Mouse (Mus musculus): ENCODE measurements around the gene Prom2. TPM values are rescaled to one million over a fixed set of nuclear protein-coding genes. Genes with fewer than 3 reads are reported as not detected.

Gene Prom2
- total and polyA plus RNA-seq, 3 experiments: not detected

DNA sequence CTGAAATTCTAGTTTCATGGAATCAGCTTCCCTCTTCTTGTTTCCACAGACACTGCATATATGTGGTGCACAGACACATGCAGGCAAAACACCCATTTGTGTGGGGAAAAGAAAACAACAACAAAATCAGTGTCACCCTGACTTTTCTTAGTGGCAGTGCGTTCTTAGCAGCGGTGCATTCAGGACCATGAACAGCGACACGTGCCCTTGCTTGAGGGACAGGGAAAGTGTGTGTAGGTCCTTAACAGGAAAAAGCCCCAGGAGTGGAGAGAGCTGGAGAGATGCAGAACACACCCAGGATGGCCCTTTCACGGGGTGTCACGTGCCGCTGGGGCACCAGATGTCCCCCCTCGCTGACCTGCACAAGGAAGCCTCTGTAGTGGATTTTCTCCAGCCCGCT, 8.9 kb downstream of the Prom2 start:
- no peaks in the 10 kb centered on the region for H3K9me3 ChIP-seq (replicated peaks; ENCODE audit: insufficient read depth, low read length)
- TF ChIP-seq UBTF (IDR thresholded peaks at IDR 0.05; ENCODE audit: borderline replicate concordance, insufficient read depth, low read depth, low read length) (no peak), KAT2A (conservative IDR thresholded peaks at IDR 0.05; ENCODE audit: low read depth, low read length) (no peak), MAFK (IDR thresholded peaks at IDR 0.05; ENCODE audit: borderline replicate concordance, low read depth, low read length) (no peak), MXI1 (IDR thresholded peaks at IDR 0.05; ENCODE audit: low read depth, low read length) (no peak)
- H3K36me3 ChIP-seq (ENCODE audit: control insufficient read depth in 1 of 2, insufficient read depth in 2 of 2, low read length in 2 of 2): no peaks in the 10 kb centered on the region
- peak; percentile 57 for DNase-seq (ENCODE audit: low read depth, low spot score)
- H3K9ac ChIP-seq (ENCODE audit: control insufficient read depth, low read depth, low read length, poor library complexity, severe bottlenecking): no peak overlapping the region
- no peaks in the 10 kb centered on the region for H3K79me2 ChIP-seq (ENCODE audit: control insufficient read depth, insufficient read depth, low read length, poor library complexity)
- no peak overlapping the region for H3K4me3 ChIP-seq (ENCODE audit: control insufficient read depth in 1 of 2, insufficient read depth in 1 of 2, low read depth in 2 of 2, low read length in 2 of 2)
- H3K27me3 ChIP-seq (ENCODE audit: control insufficient read depth in 1 of 2, insufficient read depth in 2 of 2, low read length in 2 of 2): no peaks in the 10 kb centered on the region
- H3K4me1 ChIP-seq (ENCODE audit: control insufficient read depth in 1 of 2, insufficient read depth in 2 of 2, low read length in 2 of 2): no peaks in the 10 kb centered on the region
- no peak overlapping the region for H3K27ac ChIP-seq (ENCODE audit: control insufficient read depth, low read depth, low read length)

DNA sequence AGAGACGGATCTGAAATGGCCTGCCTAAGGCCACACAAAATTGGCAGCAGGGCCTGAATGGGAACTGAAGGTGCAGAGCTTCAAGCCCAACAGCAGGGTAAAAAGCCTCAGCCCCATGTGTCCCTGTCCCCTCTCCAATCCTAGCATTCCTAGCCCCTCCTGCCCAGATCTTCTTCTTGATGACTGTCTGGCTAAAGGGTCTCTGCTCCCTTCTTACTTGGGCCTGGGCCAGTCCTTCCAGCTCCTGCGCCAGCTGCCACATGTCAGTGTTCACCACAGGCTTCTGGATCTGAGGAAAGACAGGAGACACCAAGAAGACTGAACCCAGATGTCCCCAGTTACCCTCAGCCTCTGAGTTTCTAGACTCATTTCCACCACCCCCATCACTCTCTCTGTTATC, 9.7 kb downstream of the Prom2 start:
- DNase-seq (ENCODE audit: low read depth, low spot score): no peak
- Histone ChIP-seq H3K36me3 (ENCODE audit: control insufficient read depth in 1 of 2, insufficient read depth in 2 of 2, low read length in 2 of 2) (no peaks in the 10 kb centered on the region), H3K4me3 (ENCODE audit: control insufficient read depth in 1 of 2, insufficient read depth in 1 of 2, low read depth in 2 of 2, low read length in 2 of 2) (no peak overlapping the region), H3K9ac (ENCODE audit: control insufficient read depth, low read depth, low read length, poor library complexity, severe bottlenecking) (no peak overlapping the region), H3K4me1 (ENCODE audit: control insufficient read depth in 1 of 2, insufficient read depth in 2 of 2, low read length in 2 of 2) (no peaks in the 10 kb centered on the region), H3K79me2 (ENCODE audit: control insufficient read depth, insufficient read depth, low read length, poor library complexity) (no peaks in the 10 kb centered on the region), H3K27ac (ENCODE audit: control insufficient read depth, low read depth, low read length) (no peak overlapping the region), H3K9me3 (replicated peaks; ENCODE audit: insufficient read depth, low read length) (no peaks in the 10 kb centered on the region), H3K27me3 (ENCODE audit: control insufficient read depth in 1 of 2, insufficient read depth in 2 of 2, low read length in 2 of 2) (no peaks in the 10 kb centered on the region)
- no peak for TF ChIP-seq E2F4 (IDR thresholded peaks at IDR 0.05; ENCODE audit: borderline replicate concordance, low read depth, low read length)
- TF ChIP-seq EP300 (IDR thresholded peaks at IDR 0.05; ENCODE audit: low read depth in 1 of 2, low read length in 2 of 2): no peak
- TF ChIP-seq ZMIZ1 (IDR thresholded peaks at IDR 0.05; ENCODE audit: low read depth, low read length): no peak
- TF ChIP-seq TAL1 (IDR thresholded peaks at IDR 0.05; ENCODE audit: low read length): no peak
- TF ChIP-seq POLR2A (IDR thresholded peaks at IDR 0.05; ENCODE audit: control insufficient read depth in 1 of 2, insufficient read depth in 1 of 2, low read depth in 1 of 2, low read length in 2 of 2, poor library complexity in 1 of 2): no peak
- TF ChIP-seq TBP (IDR thresholded peaks at IDR 0.05; ENCODE audit: low read depth, low read length): no peak
- TF ChIP-seq MXI1 (IDR thresholded peaks at IDR 0.05; ENCODE audit: low read depth, low read length): no peak
- no peak for TF ChIP-seq HCFC1 (IDR thresholded peaks at IDR 0.05; ENCODE audit: low read depth, low read length)
- no peak for TF ChIP-seq GATA1 (IDR thresholded peaks at IDR 0.05; ENCODE audit: low read depth, low read length)
- no peak for TF ChIP-seq SIN3A (IDR thresholded peaks at IDR 0.05; ENCODE audit: low read length)
- no peak for TF ChIP-seq POLR2AphosphoS5 (IDR thresholded peaks at IDR 0.05; ENCODE audit: borderline replicate concordance, low read depth, low read length)

- Histone ChIP-seq H3K4me3 (ENCODE audit: control insufficient read depth in 1 of 2, insufficient read depth in 1 of 2, low read depth in 2 of 2, low read length in 2 of 2) (no peak overlapping the region), H3K9me3 (replicated peaks; ENCODE audit: insufficient read depth, low read length) (no peaks in the 10 kb centered on the region), H3K79me2 (ENCODE audit: control insufficient read depth, insufficient read depth, low read length, poor library complexity) (no peaks in the 10 kb centered on the region), H3K36me3 (ENCODE audit: control insufficient read depth in 1 of 2, insufficient read depth in 2 of 2, low read length in 2 of 2) (no peaks in the 10 kb centered on the region), H3K4me1 (ENCODE audit: control insufficient read depth in 1 of 2, insufficient read depth in 2 of 2, low read length in 2 of 2) (no peaks in the 10 kb centered on the region), H3K9ac (ENCODE audit: control insufficient read depth, low read depth, low read length, poor library complexity, severe bottlenecking) (no peak overlapping the region), H3K27ac (ENCODE audit: control insufficient read depth, low read depth, low read length) (no peak overlapping the region), H3K27me3 (ENCODE audit: control insufficient read depth in 1 of 2, insufficient read depth in 2 of 2, low read length in 2 of 2) (no peaks in the 10 kb centered on the region)
- DNase-seq (ENCODE audit: low read depth, low spot score): no peak
- no peak for TF ChIP-seq RCOR1 (IDR thresholded peaks at IDR 0.05; ENCODE audit: low read depth, low read length)
These were observed 10.8 kb downstream of the Prom2 start for GRCm38 (mm10) chr2:127530418-127530817.

All from MEL (cell line).